Mouse (Mus musculus) bone marrow macrophage, adult 2 months (primary cell): ENCODE data around the gene Grip1.

ENCODE experiments used
- CTCF ChIP-seq: IDR thresholded peaks from 2 replicates; pipeline ENCODE4 v1.5.1; 2012; ENCODE audit warnings: low read depth, mild to moderate bottlenecking, low read length, moderate library complexity
- POLR2A ChIP-seq: IDR thresholded peaks from 2 replicates; pipeline ENCODE4 v1.6.1; 2012; ENCODE audit warnings: mild to moderate bottlenecking, low read depth, low read length, borderline replicate concordance

- TF ChIP-seq CTCF, result no peak
- TF ChIP-seq POLR2A, result no peak
These were observed 143.2 kb downstream of the Grip1 start for GRCm38 (mm10) chr10:119596822-119597221.
